Mouse (Mus musculus) forebrain, postnatal 0 days (tissue): Measurements from ENCODE around the gene Gm6793. TPM values are rescaled to one million over a fixed set of nuclear protein-coding genes. Genes with fewer than 3 reads are reported as not detected.

Source experiments
- ATAC-seq: fragments of 200-750 bp; cut with Nextera tagmentation; 2 replicates; pipeline ENCODE4 v1.8.0; 2017; ENCODE audit warnings: mild to moderate bottlenecking, moderate library complexity
- DNase-seq: peaks from one replicate; pipeline ENCODE4 v3.0.0-alpha.2; 2015
- H3K27ac ChIP-seq: fragments of 300-500 bp; sonication (generic); 2 replicates; pipeline ENCODE4 v1.5.1; 2014; ENCODE audit warnings: low read depth, mild to moderate bottlenecking, antibody characterized with exemption, low read length, moderate library complexity, mixed read lengths
- H3K27me3 ChIP-seq: fragments of 300-500 bp; sonication (generic); 2 replicates; pipeline ENCODE4 v1.6.1; 2014; ENCODE audit warnings: mild to moderate bottlenecking, low read length, mixed read lengths; ENCODE audit not compliant: insufficient read depth
- H3K36me3 ChIP-seq: fragments of 300-500 bp; sonication (generic); 2 replicates; pipeline ENCODE4 v1.6.1; 2014; ENCODE audit warnings: mild to moderate bottlenecking, moderate library complexity; ENCODE audit not compliant: insufficient read depth
- H3K4me1 ChIP-seq: fragments of 300-500 bp; sonication (generic); 2 replicates; pipeline ENCODE4 v1.6.1; 2014; ENCODE audit warnings: antibody characterized with exemption; ENCODE audit not compliant: insufficient read depth
- H3K4me2 ChIP-seq: fragments of 300-500 bp; sonication (generic); 2 replicates; pipeline ENCODE4 v1.6.1; 2014; ENCODE audit warnings: low read depth, mild to moderate bottlenecking, moderate library complexity
- H3K4me3 ChIP-seq: fragments of 300-500 bp; sonication (generic); 2 replicates; pipeline ENCODE4 v1.5.1; 2014; ENCODE audit warnings: low read depth, low read length, mixed read lengths
- H3K9ac ChIP-seq: fragments of 300-500 bp; sonication (generic); 2 replicates; pipeline ENCODE4 v1.6.1; 2014; ENCODE audit warnings: mild to moderate bottlenecking
- H3K9me3 ChIP-seq: fragments of 300-500 bp; sonication (generic); 2 replicates; pipeline ENCODE4 v1.6.1; 2016; ENCODE audit warnings: low read length
- CTCF ChIP-seq: sonication (generic); IDR thresholded peaks from 2 replicates; pipeline ENCODE4 v1.5.1; 2016; ENCODE audit warnings: antibody characterized with exemption, control low read depth, low read depth
- WGBS: fragments of 180-500 bp; shearing (Covaris S2); extraction: QIAGEN DNeasy Blood & Tissue Kit; methylation state at CpG from one replicate; pipeline ENCODE4 v1.1.7; 2014; 5-methylcytosine and 5-hydroxymethylcytosine counted together
- polyA plus RNA-seq: library from polyadenylated mRNA; unstranded; fragments of >200 nt; fragmentation: Nextera tagmentation; extraction: Ambion mirVana; gene quantifications from 2 replicates; pipeline ENCODE4 v1.2.1, GENCODE M21; 2015
- total RNA-seq: library from RNA; depleted of rRNA; stranded (reverse); fragments of >200 nt; gene quantifications from 2 replicates; pipeline ENCODE4 v1.2.3, GENCODE M21; 2014

The Gm6793 gene
- total and polyA plus RNA-seq, 2 experiments from 2014 or later: 0.35 TPM; not detected in 1

- no peaks in the 10 kb centered on the region for H3K36me3 ChIP-seq
- peak; percentile 48 for TF ChIP-seq CTCF
- no peak overlapping the region for H3K4me2 ChIP-seq
- no peaks in the 10 kb centered on the region for H3K4me1 ChIP-seq
- H3K27me3 ChIP-seq: no peaks in the 10 kb centered on the region
- 87% methylated on average over 5 of the region's 5 CpGs for WGBS
- H3K27ac ChIP-seq: no peak overlapping the region
- ATAC-seq: no peak
- H3K9me3 ChIP-seq: no peaks in the 10 kb centered on the region
- no peak overlapping the region for H3K9ac ChIP-seq
- no peak for DNase-seq
- H3K4me3 ChIP-seq: no peak overlapping the region
Observed at GRCm38 (mm10) chr8:112045182-112045581, 30.3 kb upstream of the Gm6793 start.

DNA sequence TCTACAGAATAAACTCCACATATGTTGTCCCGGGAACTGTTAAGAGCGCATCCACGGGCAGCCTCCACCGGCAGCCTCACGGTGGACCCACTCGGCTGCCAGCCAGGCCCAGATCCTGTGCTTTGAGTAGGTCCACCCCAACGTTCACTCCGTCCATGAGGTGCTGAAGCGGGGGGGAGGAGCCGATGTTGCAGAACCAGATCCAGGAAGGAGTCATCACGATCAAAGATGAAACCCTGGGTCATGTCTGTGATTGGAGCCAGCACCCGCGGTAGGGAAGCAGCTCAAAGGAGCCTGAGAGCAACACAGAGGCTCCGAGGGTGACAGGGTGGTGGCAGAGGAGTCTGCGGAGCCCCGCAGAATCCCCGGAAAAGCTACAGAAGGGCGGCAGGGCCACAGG, 22.7 kb upstream of the Gm6793 start:
- no peak overlapping the region for H3K27ac ChIP-seq
- no peaks in the 10 kb centered on the region for H3K4me1 ChIP-seq
- DNase-seq: no peak
- H3K9ac ChIP-seq: no peak overlapping the region
- no peaks in the 10 kb centered on the region for H3K36me3 ChIP-seq
- H3K27me3 ChIP-seq: no peaks in the 10 kb centered on the region
- no peak for ATAC-seq
- no peak for TF ChIP-seq CTCF
- H3K4me2 ChIP-seq: no peak overlapping the region
- H3K9me3 ChIP-seq: no peaks in the 10 kb centered on the region
- H3K4me3 ChIP-seq: no peak overlapping the region
- 87% methylated on average over 18 of the region's 18 CpGs for WGBS

GRCm38 (mm10) chr8:112034603-112035002, 19.8 kb upstream of the Gm6793 start:
- H3K4me3 ChIP-seq: no peak overlapping the region
- DNase-seq (peak; percentile 55), ATAC-seq (no peak)
- 14% methylated on average over 8 of the region's 8 CpGs for WGBS
- no peaks in the 10 kb centered on the region for H3K27me3 ChIP-seq
- peak; percentile 72 for TF ChIP-seq CTCF
- H3K36me3 ChIP-seq: no peaks in the 10 kb centered on the region
- H3K27ac ChIP-seq: no peak overlapping the region
- no peak overlapping the region for H3K9ac ChIP-seq
- no peak overlapping the region for H3K4me2 ChIP-seq
- no peaks in the 10 kb centered on the region for H3K4me1 ChIP-seq
- H3K9me3 ChIP-seq: no peaks in the 10 kb centered on the region

DNA sequence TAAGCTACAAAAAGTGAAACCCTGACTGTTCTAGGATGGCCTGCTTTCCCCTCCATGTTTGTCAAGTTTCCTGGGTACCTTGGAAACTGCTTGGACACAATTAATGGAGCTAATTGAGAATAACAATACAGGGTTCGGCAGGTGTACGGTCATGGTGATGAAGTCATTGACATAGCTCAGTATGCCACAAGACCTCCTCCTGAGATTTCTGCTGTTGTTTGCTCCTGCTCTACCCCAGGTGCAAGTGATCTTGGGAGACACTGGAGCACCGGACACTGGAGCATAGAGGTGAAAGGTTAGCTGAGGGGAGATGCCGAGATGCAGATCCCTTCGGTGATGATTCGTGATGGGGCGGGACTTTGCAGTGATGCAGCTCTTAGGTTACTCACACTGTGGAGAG, 18.2 kb upstream of the Gm6793 start:
- Histone ChIP-seq H3K27ac (no peak overlapping the region), H3K4me2 (no peak overlapping the region), H3K4me1 (no peaks in the 10 kb centered on the region), H3K9ac (no peak overlapping the region), H3K4me3 (no peak overlapping the region), H3K36me3 (no peaks in the 10 kb centered on the region), H3K27me3 (no peaks in the 10 kb centered on the region), H3K9me3 (no peaks in the 10 kb centered on the region)
- DNase-seq: no peak
- no peak for ATAC-seq
- TF ChIP-seq CTCF: no peak
- 46% methylated on average over 7 of the region's 7 CpGs for WGBS

DNA sequence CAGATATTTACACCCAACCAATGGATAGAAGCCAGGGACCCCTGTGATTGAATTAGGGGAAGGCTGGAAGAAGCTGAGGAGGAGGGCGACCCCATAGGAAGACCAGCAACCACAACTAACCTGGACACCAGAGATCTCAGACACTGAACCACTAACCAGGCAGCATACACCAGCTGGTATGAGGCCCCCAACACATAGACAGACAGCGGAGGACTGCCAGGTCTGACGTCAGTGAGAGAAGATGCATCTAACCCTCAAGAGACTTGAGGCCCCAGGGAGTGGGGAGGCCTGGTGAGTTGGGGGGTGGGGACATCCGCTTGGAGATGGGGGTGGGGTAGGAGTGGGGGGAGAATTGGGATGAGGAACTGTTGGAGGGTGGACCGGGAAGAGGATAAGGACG, 15.8 kb upstream of the Gm6793 start:
- Histone ChIP-seq H3K9me3 (no peaks in the 10 kb centered on the region), H3K9ac (no peak overlapping the region), H3K36me3 (no peaks in the 10 kb centered on the region), H3K27ac (no peak overlapping the region), H3K4me2 (no peak overlapping the region), H3K4me1 (no peaks in the 10 kb centered on the region), H3K4me3 (no peak overlapping the region), H3K27me3 (no peaks in the 10 kb centered on the region)
- DNase-seq (no peak), ATAC-seq (no peak)
- WGBS: 56% methylated on average over 6 of the region's 6 CpGs
- no peak for TF ChIP-seq CTCF

DNA sequence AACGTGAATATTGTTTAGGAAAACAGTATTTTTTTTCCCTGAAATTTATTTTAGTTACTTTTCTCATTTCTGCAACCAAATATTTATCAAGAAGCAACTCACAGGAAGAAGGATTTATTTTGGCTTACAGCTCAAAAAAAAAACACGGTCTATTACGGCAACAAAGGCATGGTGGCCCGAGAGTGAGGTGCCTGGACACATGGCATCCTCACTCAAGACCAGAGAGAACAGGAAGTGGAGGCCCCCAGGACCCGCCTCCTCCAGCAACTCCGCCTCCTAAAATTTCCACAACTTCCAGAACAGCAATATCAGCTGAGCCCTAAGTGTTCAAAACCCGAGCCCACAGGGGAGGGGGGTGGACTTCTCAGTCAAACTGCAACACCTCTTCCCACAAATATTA, 14.6 kb upstream of the Gm6793 start:
- Histone ChIP-seq H3K4me2 (no peak overlapping the region), H3K4me1 (no peaks in the 10 kb centered on the region), H3K36me3 (no peaks in the 10 kb centered on the region), H3K4me3 (no peak overlapping the region), H3K27me3 (no peaks in the 10 kb centered on the region), H3K27ac (no peak overlapping the region), H3K9ac (no peak overlapping the region), H3K9me3 (no peaks in the 10 kb centered on the region)
- 88% methylated on average over 7 of the region's 7 CpGs for WGBS
- DNase-seq (no peak), ATAC-seq (no peak)
- no peak for TF ChIP-seq CTCF

GRCm38 (mm10) chr8:112011816-112012242, 3.0 kb downstream of the Gm6793 start:
- DNase-seq (no peak), ATAC-seq (peak; percentile 10; the same call in 1 of the 2 replicates)
- peak overlapping the region; percentile 90 for H3K4me3 ChIP-seq
- H3K36me3 ChIP-seq: peaks cover 11% of the 10 kb centered on the region; the same call in 1 of the 2 replicates
- peak overlapping the region; percentile 83 for H3K27ac ChIP-seq
- peak overlapping the region; percentile 83 for H3K4me2 ChIP-seq
- H3K27me3 ChIP-seq: no peaks in the 10 kb centered on the region
- TF ChIP-seq CTCF: no peak
- H3K9me3 ChIP-seq: no peaks in the 10 kb centered on the region
- under 1% methylated on average over 40 of the region's 40 CpGs for WGBS
- peak overlapping the region; percentile 89 for H3K9ac ChIP-seq
- peaks cover 14% of the 10 kb centered on the region for H3K4me1 ChIP-seq
